Mouse (Mus musculus) intestine, postnatal 0 days (tissue): Measurements from ENCODE around the gene Ppef2. TPM values are rescaled to one million over a fixed set of nuclear protein-coding genes. Genes with fewer than 3 reads are reported as not detected.

Source experiments
- ATAC-seq: fragments of 200-750 bp; cut with Nextera tagmentation; 2 replicates; pipeline ENCODE4 v1.8.0; 2017; ENCODE audit warnings: mild to moderate bottlenecking, moderate TSS enrichment, moderate library complexity
- H3K27ac ChIP-seq: fragments of 300-500 bp; sonication (generic); 2 replicates; pipeline ENCODE4 v1.5.1; 2014; ENCODE audit warnings: mild to moderate bottlenecking, low read depth, low read length, moderate library complexity
- H3K27me3 ChIP-seq: fragments of 300-500 bp; sonication (generic); replicated peaks from 2 replicates; pipeline ENCODE4 v1.6.1; 2014; ENCODE audit warnings: low read length, mixed read lengths; ENCODE audit not compliant: control insufficient read depth, insufficient read depth
- H3K36me3 ChIP-seq: fragments of 300-500 bp; sonication (generic); 2 replicates; pipeline ENCODE4 v1.6.1; 2014; ENCODE audit warnings: mild to moderate bottlenecking, moderate library complexity; ENCODE audit not compliant: control insufficient read depth, insufficient read depth
- H3K4me1 ChIP-seq: fragments of 300-500 bp; sonication (generic); replicated peaks from 2 replicates; pipeline ENCODE4 v1.6.1; 2014; ENCODE audit warnings: antibody characterized with exemption, low read length, mixed read lengths; ENCODE audit not compliant: control insufficient read depth, insufficient read depth
- H3K4me2 ChIP-seq: fragments of 300-500 bp; sonication (generic); replicated peaks from 2 replicates; pipeline ENCODE4 v1.6.1; 2014; ENCODE audit warnings: low read depth, mild to moderate bottlenecking, moderate library complexity
- H3K4me3 ChIP-seq: fragments of 300-500 bp; sonication (generic); 2 replicates; pipeline ENCODE4 v1.5.1; 2014; ENCODE audit warnings: low read depth, low read length
- H3K9ac ChIP-seq: fragments of 300-500 bp; sonication (generic); 2 replicates; pipeline ENCODE4 v1.6.1; 2014; ENCODE audit warnings: mild to moderate bottlenecking, low read depth, low read length
- H3K9me3 ChIP-seq: fragments of 300-500 bp; sonication (generic); 2 replicates; pipeline ENCODE4 v1.6.1; 2016; ENCODE audit warnings: mixed run types; ENCODE audit not compliant: control insufficient read depth
- CTCF ChIP-seq: sonication (generic); IDR thresholded peaks from 2 replicates; pipeline ENCODE4 v1.5.1; 2016; ENCODE audit warnings: low read depth, mild to moderate bottlenecking, control low read depth, antibody characterized with exemption, moderate library complexity
- WGBS: fragments of 180-500 bp; shearing (Covaris S2); extraction: QIAGEN DNeasy Blood & Tissue Kit; methylation state at CpG from one replicate; pipeline ENCODE4 v1.1.7; 2014; 5-methylcytosine and 5-hydroxymethylcytosine counted together
- polyA plus RNA-seq: library from polyadenylated mRNA; unstranded; fragments of >200 nt; fragmentation: Nextera tagmentation; extraction: Ambion mirVana; gene quantifications from 2 replicates; pipeline ENCODE4 v1.2.1, GENCODE M21; 2015

Ppef2 gene
- polyA plus RNA-seq, 1 experiment from 2014 or later, result 0.16 TPM

DNA sequence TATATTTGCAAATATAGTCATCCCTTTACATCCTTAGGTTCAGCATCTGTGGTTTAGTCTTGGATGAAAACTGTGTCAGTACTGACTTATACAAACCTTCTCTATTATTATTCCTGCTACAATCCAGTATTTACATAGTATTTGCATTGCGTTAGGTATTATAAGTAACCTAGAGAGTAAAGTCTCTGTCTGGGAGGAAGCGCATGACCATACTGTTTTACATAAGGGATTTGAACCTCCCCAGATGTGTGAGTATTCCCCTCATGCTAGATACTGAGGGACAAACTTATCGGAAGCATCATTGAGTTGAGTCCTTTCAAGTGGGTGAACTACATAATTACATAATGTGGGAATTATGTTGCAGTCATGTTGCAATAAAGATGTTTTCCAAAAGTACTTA lies 26.6 kb downstream of the Ppef2 start:
- Histone ChIP-seq H3K9me3 (no peaks in the 10 kb centered on the region), H3K4me2 (no peak overlapping the region), H3K4me1 (no peaks in the 10 kb centered on the region), H3K27ac (no peak overlapping the region), H3K4me3 (no peak overlapping the region), H3K27me3 (no peaks in the 10 kb centered on the region), H3K9ac (no peak overlapping the region), H3K36me3 (no peaks in the 10 kb centered on the region)
- ATAC-seq, result no peak
- TF ChIP-seq CTCF, result no peak
- 93% methylated on average over 3 of the region's 3 CpGs for WGBS

DNA sequence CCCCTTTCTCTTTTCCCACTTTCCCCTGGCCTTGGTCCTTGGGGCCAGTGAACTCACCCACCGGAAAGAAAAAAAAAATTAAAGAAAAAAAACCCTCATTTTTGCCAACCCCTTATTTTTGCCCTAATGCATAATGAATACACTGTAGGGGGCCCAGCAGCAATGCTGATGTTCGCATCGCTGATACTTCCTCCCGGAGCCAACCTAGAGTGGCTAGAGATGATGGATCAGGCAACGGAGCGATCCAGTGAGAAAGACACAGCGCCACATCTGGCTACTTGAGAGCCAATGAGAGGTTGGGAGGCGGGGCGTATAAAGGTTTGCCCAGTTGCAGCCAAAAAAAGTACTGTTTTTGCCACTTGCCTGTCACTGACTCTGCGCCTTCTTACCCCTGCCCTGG lies 27.3 kb downstream of the Ppef2 start:
- Histone ChIP-seq H3K4me2 (no peak overlapping the region), H3K9ac (no peak overlapping the region), H3K27ac (no peak overlapping the region), H3K4me1 (no peaks in the 10 kb centered on the region), H3K36me3 (no peaks in the 10 kb centered on the region), H3K9me3 (no peaks in the 10 kb centered on the region), H3K27me3 (no peaks in the 10 kb centered on the region), H3K4me3 (no peak overlapping the region)
- ATAC-seq, result no peak
- no peak for TF ChIP-seq CTCF
- WGBS, result 59% methylated on average over 10 of the region's 10 CpGs

DNA sequence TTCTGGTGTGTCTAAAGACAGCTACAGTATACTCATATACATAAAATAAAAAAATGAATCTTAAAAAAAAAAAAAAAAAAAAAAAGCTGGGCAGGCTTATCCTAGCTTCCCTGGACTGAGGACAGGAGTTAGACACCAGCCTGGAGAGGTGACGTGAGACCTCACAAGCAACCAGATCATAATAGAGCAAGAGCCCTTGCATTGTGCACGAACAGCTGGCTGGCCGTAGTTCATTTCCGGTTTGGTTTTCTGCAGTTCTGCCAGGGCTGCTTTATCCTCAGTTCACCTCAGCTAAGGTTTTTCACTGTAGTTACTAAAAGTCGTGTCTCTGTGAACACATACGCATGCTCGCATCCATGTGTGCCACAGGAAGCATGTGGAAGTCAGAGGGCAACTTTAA lies 28.3 kb downstream of the Ppef2 start:
- H3K9me3 ChIP-seq, result no peaks in the 10 kb centered on the region
- no peaks in the 10 kb centered on the region for H3K27me3 ChIP-seq
- H3K9ac ChIP-seq, result no peak overlapping the region
- no peak for TF ChIP-seq CTCF
- no peak for ATAC-seq
- no peaks in the 10 kb centered on the region for H3K36me3 ChIP-seq
- 76% methylated on average over 7 of the region's 7 CpGs for WGBS
- no peaks in the 10 kb centered on the region for H3K4me1 ChIP-seq
- H3K4me2 ChIP-seq, result no peak overlapping the region
- no peak overlapping the region for H3K27ac ChIP-seq
- no peak overlapping the region for H3K4me3 ChIP-seq

DNA sequence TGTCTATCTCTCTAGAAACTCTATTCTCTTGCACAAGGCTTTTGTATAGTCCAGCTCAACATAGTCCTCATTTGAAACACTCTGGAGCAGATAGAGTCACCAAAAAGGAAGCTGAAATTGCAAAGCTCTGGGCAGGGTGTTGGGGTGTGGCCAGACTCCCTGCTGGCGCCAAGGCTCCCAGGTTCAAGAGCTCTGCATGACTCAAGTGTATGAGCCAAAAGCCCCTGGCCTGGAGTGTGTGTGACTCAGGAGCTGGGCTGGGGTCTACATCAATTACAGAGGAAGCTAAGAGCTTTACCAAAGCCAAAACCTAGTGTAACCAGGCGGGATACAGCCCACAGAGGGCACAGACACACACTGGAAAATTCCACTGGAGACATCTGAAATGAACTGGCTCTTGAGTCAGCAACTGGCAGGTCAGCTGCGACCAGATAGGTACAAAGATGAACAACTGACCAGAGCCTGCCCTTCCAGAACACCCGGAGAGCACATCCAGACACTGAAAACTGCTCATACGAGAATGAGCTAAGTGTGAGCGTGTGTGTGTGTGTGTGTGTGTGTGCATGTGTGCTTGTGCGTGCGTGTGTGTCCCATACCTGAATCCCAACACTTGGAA lies 35.7 kb downstream of the Ppef2 start:
- H3K9ac ChIP-seq, result no peak overlapping the region
- no peak overlapping the region for H3K4me3 ChIP-seq
- H3K9me3 ChIP-seq, result no peaks in the 10 kb centered on the region
- H3K27ac ChIP-seq, result no peak overlapping the region
- no peak for TF ChIP-seq CTCF
- H3K27me3 ChIP-seq, result no peaks in the 10 kb centered on the region
- 82% methylated on average over 8 of the region's 8 CpGs for WGBS
- no peaks in the 10 kb centered on the region for H3K4me1 ChIP-seq
- H3K36me3 ChIP-seq, result no peaks in the 10 kb centered on the region
- no peak overlapping the region for H3K4me2 ChIP-seq
- no peak for ATAC-seq

DNA sequence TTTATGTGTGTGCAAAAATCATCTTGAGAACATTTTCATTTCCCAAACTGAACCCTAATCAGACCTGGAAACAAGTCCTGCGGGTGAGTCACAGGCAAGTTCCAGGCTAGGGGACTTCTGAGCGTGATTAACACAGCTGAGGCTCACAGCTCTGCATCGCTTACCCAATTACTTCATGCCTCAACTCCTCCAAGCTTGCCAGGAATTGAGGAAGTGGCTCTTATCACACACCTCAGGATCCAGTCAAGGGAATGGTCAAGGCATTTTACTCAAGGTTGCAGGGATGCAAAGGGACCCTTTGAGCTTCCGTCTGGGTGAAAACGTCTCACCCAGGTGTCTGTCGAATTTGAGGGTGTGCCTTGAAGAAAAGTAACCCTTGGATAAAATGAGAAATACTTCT lies 36.3 kb downstream of the Ppef2 start:
- Histone ChIP-seq H3K9ac (no peak overlapping the region), H3K27me3 (no peaks in the 10 kb centered on the region), H3K27ac (no peak overlapping the region), H3K4me3 (no peak overlapping the region), H3K4me1 (no peaks in the 10 kb centered on the region), H3K36me3 (no peaks in the 10 kb centered on the region), H3K9me3 (no peaks in the 10 kb centered on the region), H3K4me2 (no peak overlapping the region)
- WGBS, result 63% methylated on average over 6 of the region's 6 CpGs
- no peak for ATAC-seq
- TF ChIP-seq CTCF, result no peak

DNA sequence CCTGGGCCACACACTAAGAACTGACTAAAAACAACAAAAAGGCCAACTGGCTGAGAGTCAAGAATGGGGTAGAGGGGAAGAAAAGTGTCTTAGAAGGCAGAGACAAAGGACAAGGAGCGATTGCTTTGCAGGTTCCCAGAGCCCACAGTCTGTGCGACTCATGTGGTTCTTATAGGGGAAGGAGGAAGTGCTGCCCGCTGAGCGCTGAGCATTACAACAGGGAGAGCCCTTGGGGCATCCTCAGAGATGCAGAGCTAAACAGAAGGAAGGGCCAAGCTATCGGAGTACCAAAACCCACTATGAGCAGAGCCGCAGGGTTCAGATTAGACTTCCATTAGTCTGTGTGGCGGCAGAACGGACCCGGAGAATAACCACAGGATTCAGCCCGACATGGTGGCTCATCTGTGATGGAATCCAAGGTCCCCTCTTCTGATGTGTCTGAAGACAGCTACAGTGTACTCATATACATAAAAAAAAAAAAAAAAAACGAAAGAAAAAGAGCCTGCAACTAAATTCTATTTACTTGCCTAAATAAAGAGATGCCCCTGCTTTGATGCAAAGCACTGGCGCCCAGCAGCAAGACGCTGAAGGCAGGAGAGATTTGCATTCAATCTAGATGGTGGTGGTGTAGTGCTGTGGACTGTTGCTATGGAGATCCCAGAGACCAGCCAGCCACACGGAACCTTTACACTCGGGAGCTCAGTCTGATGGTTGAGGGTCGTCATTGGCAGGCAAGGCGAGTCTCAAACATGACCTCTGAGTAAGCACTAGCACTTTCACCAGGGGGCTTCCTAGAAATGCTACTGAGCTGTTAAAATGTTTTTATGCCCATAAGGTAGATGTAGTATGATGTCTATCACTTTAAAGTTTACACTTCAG lies 36.9 kb downstream of the Ppef2 start:
- no peak for ATAC-seq
- Histone ChIP-seq H3K9ac (no peak overlapping the region), H3K36me3 (no peaks in the 10 kb centered on the region), H3K4me1 (no peaks in the 10 kb centered on the region), H3K27ac (no peak overlapping the region), H3K4me3 (no peak overlapping the region), H3K4me2 (no peak overlapping the region), H3K27me3 (no peaks in the 10 kb centered on the region), H3K9me3 (no peaks in the 10 kb centered on the region)
- no peak for TF ChIP-seq CTCF
- WGBS, result 67% methylated on average over 17 of the region's 17 CpGs
